Mouse (Mus musculus): ENCODE results near the gene Efna4. TPM values are rescaled to one million over a fixed set of nuclear protein-coding genes. Genes with fewer than 3 reads are reported as not detected.

Gene Efna4
- total RNA-seq, 1 experiment from 2014 or later, result 1.7 TPM

DNA sequence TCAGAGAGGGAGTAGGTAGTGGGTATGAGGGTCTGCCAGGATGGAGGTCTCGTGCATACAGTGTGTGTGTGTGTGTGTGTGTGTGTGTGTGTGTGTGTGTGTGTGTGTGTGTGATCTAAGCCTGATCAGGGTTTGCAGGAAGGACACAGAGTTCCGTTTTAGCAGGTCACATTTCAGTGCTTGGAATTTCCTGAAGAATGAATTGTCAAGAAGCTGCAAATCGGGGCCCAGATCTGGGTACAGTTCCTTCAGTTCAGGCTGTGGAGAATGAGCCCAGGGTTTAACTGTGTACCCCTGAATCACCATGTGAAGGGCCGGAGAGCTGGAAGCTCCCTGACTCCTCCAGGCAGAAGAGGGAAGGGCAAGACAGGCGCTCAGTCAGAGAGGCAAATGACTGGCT, 50.5 kb downstream of the Efna4 start:
- no peak for ATAC-seq (replicated peaks; ENCODE audit: low read depth, poor library complexity, severe bottlenecking)

DNA sequence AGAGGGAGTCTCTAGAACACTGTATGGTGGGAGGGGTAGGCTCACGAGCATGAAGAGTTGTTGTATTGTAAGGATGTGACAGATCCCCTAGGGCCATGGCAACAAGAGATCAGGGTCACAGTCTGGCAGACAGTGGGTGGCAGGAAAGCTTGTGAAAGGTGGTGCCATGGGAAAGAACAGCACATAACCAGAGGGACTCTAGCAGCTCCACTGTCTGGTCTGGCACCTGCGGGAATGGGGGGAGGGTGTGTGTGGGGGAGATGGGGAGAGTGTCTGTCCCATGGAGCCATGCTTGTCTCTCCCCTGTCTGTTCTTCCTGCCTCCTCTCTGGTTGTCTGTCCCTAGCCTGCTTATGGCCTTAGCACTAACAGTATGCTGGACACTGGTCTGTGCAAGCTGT, 52.3 kb downstream of the Efna4 start:
- no peak for ATAC-seq (replicated peaks; ENCODE audit: low read depth, poor library complexity, severe bottlenecking)

DNA sequence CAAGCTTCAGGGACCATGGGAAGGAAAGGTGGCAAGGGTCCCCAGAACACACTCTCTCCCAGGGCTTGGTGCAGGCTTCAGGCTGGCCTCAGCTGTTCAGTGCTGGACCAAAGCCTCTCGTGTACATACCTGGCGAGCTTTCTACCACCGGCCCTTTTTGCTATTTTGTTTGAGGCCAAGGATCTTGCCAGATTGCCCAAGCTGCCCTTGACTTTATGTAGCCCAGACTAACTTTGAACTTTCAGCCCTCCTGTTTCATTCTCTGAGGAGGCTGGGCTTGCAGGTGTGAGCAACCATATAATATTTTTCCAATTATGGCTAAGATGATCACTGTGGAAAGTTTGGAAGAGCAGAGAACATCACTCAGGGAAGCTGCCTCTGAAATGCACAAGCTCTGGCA, 53.6 kb downstream of the Efna4 start:
- no peak for ATAC-seq (replicated peaks; ENCODE audit: low read depth, poor library complexity, severe bottlenecking)

Other genes with a start within 250 kb of the Efna4 start
- 15.8 and 18.3 TPM in 2 replicates for gene Rusc1, start 244.7 kb downstream of the Efna4 start, total RNA-seq (2017)
- not detected in 2 replicates for gene Gm43738, start 236.9 kb downstream of the Efna4 start, total RNA-seq (2017)
- 102 and 103 TPM in 2 replicates for gene Fdps, start 236.1 kb downstream of the Efna4 start, total RNA-seq (2017)
- gene Pklr, start 201.9 kb downstream of the Efna4 start, total RNA-seq (2017), result 44.1 and 92.6 TPM in 2 replicates
- gene Hcn3, start 177.8 kb downstream of the Efna4 start, total RNA-seq (2017), result 0.37 and 0.53 TPM in 2 replicates
- gene Clk2, start 173.2 kb downstream of the Efna4 start, total RNA-seq (2017), result 48.5 and 80.8 TPM in 2 replicates
- gene Scamp3, start 160.6 kb downstream of the Efna4 start, total RNA-seq (2017), result 29.2 and 46.9 TPM in 2 replicates
- gene Fam189b, start 154.9 kb downstream of the Efna4 start, total RNA-seq (2017), result 4.5 and 8.6 TPM in 2 replicates
- 37.8 and 41.5 TPM in 2 replicates for gene Gba, start 135.1 kb downstream of the Efna4 start, total RNA-seq (2017)
- gene Thbs3, start 122.8 kb downstream of the Efna4 start, total RNA-seq (2017), result 0.09 TPM in 1 of 2 replicates, not detected in the other
- gene Mtx1, start 110.9 kb downstream of the Efna4 start, total RNA-seq (2017), result 81.9 and 104 TPM in 2 replicates
- gene Muc1, start 109.0 kb downstream of the Efna4 start, total RNA-seq (2017), result 0.29 TPM in 1 of 2 replicates, not detected in the other
- 142 and 159 TPM in 2 replicates for gene Krtcap2, start 92.1 kb downstream of the Efna4 start, total RNA-seq (2017)
- gene Trim46, start 91.7 kb downstream of the Efna4 start, total RNA-seq (2017), result 0.49 and 7.1 TPM in 2 replicates
- 63.6 and 66.6 TPM in 2 replicates for gene Dpm3, start 78.7 kb downstream of the Efna4 start, total RNA-seq (2017)
- gene Slc50a1, start 67.5 kb downstream of the Efna4 start, total RNA-seq (2017), result 32.5 and 65.3 TPM in 2 replicates
- not detected in 2 replicates for gene Efna1, start 56.9 kb downstream of the Efna4 start, total RNA-seq (2017)
- not detected in 2 replicates for gene Efna3, start 15.1 kb downstream of the Efna4 start, total RNA-seq (2017)
- gene Adam15, start 12.0 kb upstream of the Efna4 start, total RNA-seq (2017), result 34.0 and 35.2 TPM in 2 replicates
- gene Dcst2, start 23.9 kb upstream of the Efna4 start, total RNA-seq (2017), result not detected in 2 replicates
- 0.09 TPM in 1 of 2 replicates, not detected in the other for gene Dcst1, start 27.2 kb upstream of the Efna4 start, total RNA-seq (2017)
- gene Zbtb7b, start 56.7 kb upstream of the Efna4 start, total RNA-seq (2017), result 5.0 and 5.3 TPM in 2 replicates
- gene Lenep, start 64.8 kb upstream of the Efna4 start, total RNA-seq (2017), result 1.6 TPM in 1 of 2 replicates, not detected in the other
- gene Flad1, start 73.8 kb upstream of the Efna4 start, total RNA-seq (2017), result 7.1 and 12.0 TPM in 2 replicates
- gene Cks1b, start 80.4 kb upstream of the Efna4 start, total RNA-seq (2017), result 151 and 194 TPM in 2 replicates
- 28.2 and 41.0 TPM in 2 replicates for gene Shc1, start 80.4 kb upstream of the Efna4 start, total RNA-seq (2017)
- 13.5 and 13.9 TPM in 2 replicates for gene Pygo2, start 92.2 kb upstream of the Efna4 start, total RNA-seq (2017)
- gene Pbxip1, start 98.7 kb upstream of the Efna4 start, total RNA-seq (2017), result 13.6 and 21.3 TPM in 2 replicates
- gene Pmvk, start 116.5 kb upstream of the Efna4 start, total RNA-seq (2017), result 20.7 and 22.1 TPM in 2 replicates
- gene Kcnn3, start 182.1 kb upstream of the Efna4 start, total RNA-seq (2017), result not detected in 2 replicates